Mouse (Mus musculus) induced T-regulatory cell, adult 2 months (primary cell): ENCODE data around the gene Gns.

Source experiments
- DNase-seq: peaks from one replicate; pipeline ENCODE4 v3.0.0-alpha.2; 2012; ENCODE audit warnings: low read depth

Gns gene

GRCm38 (mm10) chr10:121365781-121366272 is 937 bp downstream of the Gns start:
- DNase-seq, result peak; percentile 56

- DNase-seq, result no peak
These were observed 2.4 kb downstream of the Gns start for GRCm38 (mm10) chr10:121367271-121367670.

- DNase-seq, result no peak
These were observed 2.9 kb downstream of the Gns start for GRCm38 (mm10) chr10:121367780-121368179.

- no peak for DNase-seq
These were observed 4.0 kb downstream of the Gns start for GRCm38 (mm10) chr10:121368783-121369465.

GRCm38 (mm10) chr10:121370777-121371176 is 5.9 kb downstream of the Gns start:
- DNase-seq, result peak; percentile 23

- no peak for DNase-seq
These were observed 9.1 kb downstream of the Gns start for GRCm38 (mm10) chr10:121374013-121374412.

GRCm38 (mm10) chr10:121374693-121375620 is 10.1 kb downstream of the Gns start:
- DNase-seq, result no peak

GRCm38 (mm10) chr10:121375649-121376493 is 11.0 kb downstream of the Gns start:
- no peak for DNase-seq

- no peak for DNase-seq
These were observed 11.8 kb downstream of the Gns start for GRCm38 (mm10) chr10:121376530-121377271.

GRCm38 (mm10) chr10:121379387-121379786 is 14.5 kb downstream of the Gns start:
- no peak for DNase-seq

- DNase-seq, result no peak
These were observed 16.4 kb downstream of the Gns start for GRCm38 (mm10) chr10:121381280-121381679.

GRCm38 (mm10) chr10:121384710-121385109 is 19.8 kb downstream of the Gns start:
- DNase-seq, result no peak

- DNase-seq, result no peak
These were observed 20.8 kb downstream of the Gns start for GRCm38 (mm10) chr10:121385695-121386094.

GRCm38 (mm10) chr10:121386347-121386746 is 21.5 kb downstream of the Gns start:
- no peak for DNase-seq

GRCm38 (mm10) chr10:121390602-121391001 is 25.7 kb downstream of the Gns start:
- no peak for DNase-seq

- DNase-seq, result no peak
These were observed 27.0 kb downstream of the Gns start for GRCm38 (mm10) chr10:121391901-121392300.

- DNase-seq, result no peak
These were observed 29.4 kb downstream of the Gns start for GRCm38 (mm10) chr10:121394270-121394669.

GRCm38 (mm10) chr10:121394789-121395325 is 30.0 kb downstream of the Gns start:
- DNase-seq, result no peak

- DNase-seq, result no peak
These were observed 30.8 kb downstream of the Gns start for GRCm38 (mm10) chr10:121395542-121396176.

- no peak for DNase-seq
These were observed 33.7 kb downstream of the Gns start for GRCm38 (mm10) chr10:121398599-121398998.

GRCm38 (mm10) chr10:121401005-121401404 is 36.1 kb downstream of the Gns start:
- no peak for DNase-seq
